Mouse (Mus musculus): ENCODE data around the gene Myh11. TPM values are rescaled to one million over a fixed set of nuclear protein-coding genes. Genes with fewer than 3 reads are reported as not detected.

The Myh11 gene
- polyA plus RNA-seq, 1 experiment from 2014 or later, result 160 TPM

DNA sequence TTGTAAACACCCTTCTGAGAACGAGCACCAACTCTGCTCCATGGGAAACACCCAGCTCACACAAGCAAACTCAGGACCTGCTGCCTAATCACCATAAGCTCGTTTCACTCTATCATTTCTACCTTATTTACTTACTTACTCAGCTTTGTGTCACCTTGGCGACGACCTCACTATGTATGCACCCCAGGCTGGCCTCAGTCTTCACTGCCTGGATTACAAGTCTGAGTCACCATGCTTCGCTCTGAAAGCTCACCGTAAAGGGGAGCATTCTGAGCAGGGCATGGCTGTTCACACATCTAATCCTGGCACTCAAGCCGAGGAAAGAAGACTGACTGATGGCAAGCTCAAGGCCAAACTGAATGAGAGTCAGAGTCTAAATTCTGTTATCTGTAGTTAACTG lies 12.5 kb upstream of the Myh11 start:
- peak; percentile 85 for ATAC-seq
- no peaks in the 10 kb centered on the region for H3K27me3 ChIP-seq (replicated peaks)
- H3K4me3 ChIP-seq (replicated peaks), result no peak overlapping the region
- no peaks in the 10 kb centered on the region for H3K9me3 ChIP-seq
- no peak overlapping the region for H3K27ac ChIP-seq
- peaks cover 14% of the 10 kb centered on the region for H3K36me3 ChIP-seq
- WGBS, result 64% methylated on average over 7 of the region's 7 CpGs
- 0 out of 2 replicates have a peak, but pooled peaks cover 2% of the 10 kb centered on the region for H3K4me1 ChIP-seq (replicated peaks)
- no peak overlapping the region for H3K9ac ChIP-seq
- H3K4me2 ChIP-seq (replicated peaks), result no peak overlapping the region

DNA sequence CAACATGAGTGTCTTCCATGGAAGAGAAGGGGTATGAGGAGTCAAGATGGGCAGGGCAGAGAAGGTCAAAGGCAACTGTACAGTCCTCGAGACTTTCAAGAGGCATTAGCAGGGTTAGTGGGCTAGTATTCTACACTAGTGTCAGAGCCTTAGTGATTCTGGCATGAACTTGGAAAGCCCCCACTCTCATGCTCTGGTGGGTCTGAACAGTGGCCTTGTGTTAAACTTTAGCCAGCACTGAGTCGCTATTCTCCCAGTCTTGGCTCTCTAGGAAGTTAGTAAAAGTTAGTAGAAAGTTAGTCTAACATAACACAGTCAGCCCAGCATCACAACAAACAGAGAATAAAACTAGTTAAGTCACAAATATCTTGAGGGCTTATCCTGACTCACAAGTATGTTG lies 12.0 kb upstream of the Myh11 start:
- no peak for ATAC-seq
- Histone ChIP-seq H3K9me3 (no peaks in the 10 kb centered on the region), H3K4me3 (replicated peaks) (no peak overlapping the region), H3K4me1 (replicated peaks) (0 out of 2 replicates have a peak, but pooled peaks cover 2% of the 10 kb centered on the region), H3K9ac (no peak overlapping the region), H3K27ac (no peak overlapping the region), H3K27me3 (replicated peaks) (no peaks in the 10 kb centered on the region), H3K4me2 (replicated peaks) (no peak overlapping the region), H3K36me3 (peaks cover 14% of the 10 kb centered on the region)
- 77% methylated on average over 2 of the region's 2 CpGs for WGBS

DNA sequence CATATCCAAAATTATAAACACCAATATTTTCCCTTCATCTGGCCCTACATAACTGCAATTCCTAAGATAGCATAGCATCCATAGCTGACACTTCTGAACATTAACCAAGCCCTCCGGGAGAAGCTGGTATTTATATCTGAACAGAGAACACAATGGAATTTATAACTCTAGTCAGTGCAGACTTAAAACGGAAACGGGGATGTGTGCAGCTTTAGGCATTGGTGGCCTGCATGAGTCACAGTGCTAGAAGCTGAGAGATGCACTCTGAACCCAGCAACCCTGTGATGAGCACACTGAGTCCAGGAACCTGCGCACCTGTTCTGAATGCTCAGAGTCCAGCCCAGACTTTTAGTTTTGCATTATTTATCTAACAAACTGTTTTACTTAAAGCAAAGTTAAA lies 7.3 kb upstream of the Myh11 start:
- no peaks in the 10 kb centered on the region for H3K27me3 ChIP-seq (replicated peaks)
- no peak overlapping the region for H3K4me2 ChIP-seq (replicated peaks)
- peaks cover 14% of the 10 kb centered on the region; the same call in 1 of the 2 replicates for H3K36me3 ChIP-seq
- no peaks in the 10 kb centered on the region for H3K9me3 ChIP-seq
- no peak overlapping the region for H3K4me3 ChIP-seq (replicated peaks)
- WGBS, result 67% methylated on average over 4 of the region's 4 CpGs
- H3K4me1 ChIP-seq (replicated peaks), result no peaks in the 10 kb centered on the region; the same call in none of the 2 replicates
- H3K9ac ChIP-seq, result no peak overlapping the region
- no peak overlapping the region for H3K27ac ChIP-seq
- ATAC-seq, result no peak

GRCm38 (mm10) chr16:14297746-14298145 lies 6.6 kb upstream of the Myh11 start:
- Histone ChIP-seq H3K4me1 (replicated peaks) (peaks cover 3% of the 10 kb centered on the region), H3K27ac (0 out of 2 replicates have a peak overlapping the region, but pooled peaks have one; percentile 56), H3K9me3 (no peaks in the 10 kb centered on the region), H3K4me3 (replicated peaks) (no peak overlapping the region), H3K27me3 (replicated peaks) (no peaks in the 10 kb centered on the region), H3K9ac (no peak overlapping the region), H3K36me3 (peaks cover 12% of the 10 kb centered on the region; the same call in 1 of the 2 replicates), H3K4me2 (replicated peaks) (no peak overlapping the region)
- WGBS, result 95% methylated on average over 4 of the region's 4 CpGs
- ATAC-seq, result no peak

GRCm38 (mm10) chr16:14297137-14297536 lies 6.0 kb upstream of the Myh11 start:
- no peaks in the 10 kb centered on the region for H3K9me3 ChIP-seq
- no peaks in the 10 kb centered on the region for H3K27me3 ChIP-seq (replicated peaks)
- H3K9ac ChIP-seq, result no peak overlapping the region
- WGBS, result 60% methylated on average over 3 of the region's 3 CpGs
- no peak for ATAC-seq
- H3K36me3 ChIP-seq, result peaks cover 10% of the 10 kb centered on the region; the same call in 1 of the 2 replicates
- H3K4me3 ChIP-seq (replicated peaks), result no peak overlapping the region
- peak overlapping the region; percentile 56; the same call in 1 of the 2 replicates for H3K27ac ChIP-seq
- H3K4me1 ChIP-seq (replicated peaks), result peaks cover 8% of the 10 kb centered on the region
- H3K4me2 ChIP-seq (replicated peaks), result no peak overlapping the region

GRCm38 (mm10) chr16:14296544-14297124 lies 5.5 kb upstream of the Myh11 start:
- no peaks in the 10 kb centered on the region for H3K9me3 ChIP-seq
- no peak overlapping the region for H3K9ac ChIP-seq
- H3K27ac ChIP-seq, result peak overlapping the region; percentile 56
- peaks cover 9% of the 10 kb centered on the region; the same call in 1 of the 2 replicates for H3K36me3 ChIP-seq
- no peak overlapping the region for H3K4me2 ChIP-seq (replicated peaks)
- ATAC-seq, result no peak
- no peaks in the 10 kb centered on the region for H3K27me3 ChIP-seq (replicated peaks)
- 43% methylated on average over 2 of the region's 2 CpGs for WGBS
- H3K4me1 ChIP-seq (replicated peaks), result peaks cover 8% of the 10 kb centered on the region
- H3K4me3 ChIP-seq (replicated peaks), result no peak overlapping the region

GRCm38 (mm10) chr16:14295291-14295690 lies 4.1 kb upstream of the Myh11 start:
- Histone ChIP-seq H3K27me3 (replicated peaks) (no peaks in the 10 kb centered on the region), H3K36me3 (peaks cover 7% of the 10 kb centered on the region; the same call in 1 of the 2 replicates), H3K4me2 (replicated peaks) (no peak overlapping the region), H3K4me1 (replicated peaks) (peaks cover 8% of the 10 kb centered on the region), H3K4me3 (replicated peaks) (no peak overlapping the region), H3K9ac (no peak overlapping the region), H3K27ac (no peak overlapping the region), H3K9me3 (no peaks in the 10 kb centered on the region)
- ATAC-seq, result no peak
- WGBS, result 80% methylated on average over 2 of the region's 2 CpGs

GRCm38 (mm10) chr16:14292205-14293199 lies 1.3 kb upstream of the Myh11 start:
- H3K27ac ChIP-seq, result peak overlapping the region; percentile 79
- no peak overlapping the region; the same call in none of the 2 replicates for H3K9ac ChIP-seq
- ATAC-seq, result peak; percentile 79
- no peaks in the 10 kb centered on the region for H3K9me3 ChIP-seq
- H3K4me3 ChIP-seq (replicated peaks), result peak overlapping the region; percentile 24
- H3K4me1 ChIP-seq (replicated peaks), result peaks cover 8% of the 10 kb centered on the region
- no peaks in the 10 kb centered on the region for H3K36me3 ChIP-seq
- WGBS, result 12% methylated on average over 31 of the region's 31 CpGs
- H3K4me2 ChIP-seq (replicated peaks), result peak overlapping the region; percentile 59
- H3K27me3 ChIP-seq (replicated peaks), result no peaks in the 10 kb centered on the region

- Histone ChIP-seq H3K27ac (peak overlapping the region; percentile 36), H3K9ac (no peak overlapping the region), H3K9me3 (no peaks in the 10 kb centered on the region), H3K27me3 (replicated peaks) (no peaks in the 10 kb centered on the region), H3K4me1 (replicated peaks) (no peaks in the 10 kb centered on the region), H3K4me3 (replicated peaks) (no peak overlapping the region), H3K36me3 (no peaks in the 10 kb centered on the region), H3K4me2 (replicated peaks) (no peak overlapping the region)
- peak; percentile 53; the same call in 1 of the 2 replicates for ATAC-seq
- 39% methylated on average over 4 of the region's 4 CpGs for WGBS
Measured at GRCm38 (mm10) chr16:14272374-14272965, 18.7 kb downstream of the Myh11 start.

GRCm38 (mm10) chr16:14265203-14265920 lies 25.8 kb downstream of the Myh11 start:
- Histone ChIP-seq H3K9ac (no peak overlapping the region), H3K36me3 (no peaks in the 10 kb centered on the region), H3K27me3 (replicated peaks) (no peaks in the 10 kb centered on the region), H3K4me1 (replicated peaks) (no peaks in the 10 kb centered on the region), H3K9me3 (no peaks in the 10 kb centered on the region), H3K4me2 (replicated peaks) (no peak overlapping the region), H3K27ac (no peak overlapping the region), H3K4me3 (replicated peaks) (no peak overlapping the region)
- WGBS, result 34% methylated on average over 4 of the region's 4 CpGs
- no peak for ATAC-seq

- Histone ChIP-seq H3K4me1 (replicated peaks) (no peaks in the 10 kb centered on the region), H3K36me3 (no peaks in the 10 kb centered on the region), H3K27ac (no peak overlapping the region), H3K9ac (no peak overlapping the region), H3K27me3 (replicated peaks) (no peaks in the 10 kb centered on the region), H3K4me2 (replicated peaks) (no peak overlapping the region), H3K9me3 (no peaks in the 10 kb centered on the region), H3K4me3 (replicated peaks) (no peak overlapping the region)
- WGBS, result 60% methylated on average over 2 of the region's 2 CpGs
- ATAC-seq, result no peak
Measured at GRCm38 (mm10) chr16:14264504-14264903, 26.7 kb downstream of the Myh11 start.
